Mouse (Mus musculus) limb, embryonic 13.5 days (tissue): ENCODE results near the gene Zcchc13. TPM values are rescaled to one million over a fixed set of nuclear protein-coding genes. Genes with fewer than 3 reads are reported as not detected.

Source experiments
- ATAC-seq: fragments of 200-750 bp; cut with Nextera tagmentation; 2 replicates; pipeline ENCODE4 v1.8.0; 2017; ENCODE audit warnings: low read depth, moderate number of reproducible peaks, moderate TSS enrichment; ENCODE audit not compliant: low FRiP score
- H3K27ac ChIP-seq: fragments of 300-500 bp; sonication (generic); 2 replicates; pipeline ENCODE4 v1.5.1; 2015; ENCODE audit warnings: inconsistent platforms, mild to moderate bottlenecking, moderate library complexity
- H3K27me3 ChIP-seq: fragments of 300-500 bp; sonication (generic); 2 replicates; pipeline ENCODE4 v1.6.1; 2015; ENCODE audit warnings: mild to moderate bottlenecking, inconsistent platforms
- H3K36me3 ChIP-seq: fragments of 300-500 bp; sonication (generic); 2 replicates; pipeline ENCODE4 v1.6.1; 2015; ENCODE audit warnings: inconsistent platforms, mild to moderate bottlenecking, moderate library complexity
- H3K4me1 ChIP-seq: fragments of 300-500 bp; sonication (generic); 2 replicates; pipeline ENCODE4 v1.6.1; 2015; ENCODE audit warnings: inconsistent platforms
- H3K4me2 ChIP-seq: fragments of 300-500 bp; sonication (generic); replicated peaks from 2 replicates; pipeline ENCODE4 v1.6.1; 2015; ENCODE audit warnings: inconsistent platforms, mild to moderate bottlenecking, moderate library complexity
- H3K4me3 ChIP-seq: fragments of 300-500 bp; sonication (generic); 2 replicates; pipeline ENCODE4 v1.5.1; 2015; ENCODE audit warnings: moderate library complexity, mild to moderate bottlenecking, inconsistent platforms
- H3K9ac ChIP-seq: fragments of 300-500 bp; sonication (generic); 2 replicates; pipeline ENCODE4 v1.6.1; 2015; ENCODE audit warnings: mild to moderate bottlenecking, inconsistent platforms
- H3K9me3 ChIP-seq: fragments of 300-500 bp; sonication (generic); 2 replicates; pipeline ENCODE4 v1.6.1; 2016; ENCODE audit warnings: inconsistent platforms
- WGBS: fragments of 180-500 bp; shearing (Covaris S2); methylation state at CpG from one replicate; pipeline ENCODE4 v1.1.7; 2015; 5-methylcytosine and 5-hydroxymethylcytosine counted together
- polyA plus RNA-seq: library from polyadenylated mRNA; unstranded; fragments of >200 nt; fragmentation: Nextera tagmentation; extraction: Ambion mirVana; gene quantifications from 2 replicates; pipeline ENCODE4 v1.2.1, GENCODE M21; 2015

The Zcchc13 gene
- polyA plus RNA-seq, 1 experiment from 2014 or later = not detected

GRCm38 (mm10) chrX:103617405-103618095 is 12.8 kb upstream of the Zcchc13 start:
- WGBS = 24% methylated on average over 8 of the region's 8 CpGs
- no peak for ATAC-seq
- no peaks in the 10 kb centered on the region for H3K4me1 ChIP-seq
- peak overlapping the region; percentile 91 for H3K27ac ChIP-seq
- H3K4me2 ChIP-seq = peak overlapping the region; percentile 65
- H3K27me3 ChIP-seq = no peaks in the 10 kb centered on the region
- no peaks in the 10 kb centered on the region for H3K9me3 ChIP-seq
- peak overlapping the region; percentile 46 for H3K4me3 ChIP-seq
- peaks cover 7% of the 10 kb centered on the region for H3K36me3 ChIP-seq
- peak overlapping the region; percentile 61 for H3K9ac ChIP-seq

DNA sequence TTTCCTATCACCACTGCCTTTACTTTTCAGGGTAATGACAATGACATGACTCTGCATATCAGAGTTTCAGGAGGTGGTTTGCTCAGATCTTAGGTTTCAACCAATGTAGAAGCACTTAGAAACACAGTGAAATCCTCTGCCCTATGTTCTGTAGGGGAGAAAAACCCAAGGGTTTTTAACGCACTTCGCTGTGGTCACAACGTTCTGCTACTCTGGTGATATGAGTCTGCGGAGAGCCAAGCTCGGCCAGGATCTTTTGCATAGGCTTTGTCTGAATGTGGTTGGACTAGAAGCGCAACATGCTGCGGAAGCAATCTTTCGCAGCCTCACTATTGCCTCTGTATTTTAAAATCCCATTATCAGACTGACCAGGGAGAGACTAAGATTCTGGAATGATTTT is 8.6 kb upstream of the Zcchc13 start:
- Histone ChIP-seq H3K4me2 (peak overlapping the region; percentile 72), H3K36me3 (no peaks in the 10 kb centered on the region), H3K9me3 (no peaks in the 10 kb centered on the region), H3K27ac (peak overlapping the region; percentile 90), H3K27me3 (no peaks in the 10 kb centered on the region), H3K9ac (peak overlapping the region; percentile 75), H3K4me1 (0 out of 2 replicates have a peak, but pooled peaks cover 3% of the 10 kb centered on the region), H3K4me3 (peak overlapping the region; percentile 53)
- ATAC-seq = no peak; the same call in 1 of the 2 replicates
- WGBS = 9% methylated on average over 8 of the region's 8 CpGs

- 2% methylated on average over 33 of the region's 33 CpGs for WGBS
- Histone ChIP-seq H3K27ac (peak overlapping the region; percentile 90), H3K4me1 (0 out of 2 replicates have a peak, but pooled peaks cover 3% of the 10 kb centered on the region), H3K9ac (peak overlapping the region; percentile 75), H3K4me2 (peak overlapping the region; percentile 72), H3K9me3 (no peaks in the 10 kb centered on the region), H3K36me3 (no peaks in the 10 kb centered on the region), H3K4me3 (peak overlapping the region; percentile 53), H3K27me3 (no peaks in the 10 kb centered on the region)
- peak; percentile 93 for ATAC-seq
Observed at GRCm38 (mm10) chrX:103622260-103622934, 8.0 kb upstream of the Zcchc13 start.

DNA sequence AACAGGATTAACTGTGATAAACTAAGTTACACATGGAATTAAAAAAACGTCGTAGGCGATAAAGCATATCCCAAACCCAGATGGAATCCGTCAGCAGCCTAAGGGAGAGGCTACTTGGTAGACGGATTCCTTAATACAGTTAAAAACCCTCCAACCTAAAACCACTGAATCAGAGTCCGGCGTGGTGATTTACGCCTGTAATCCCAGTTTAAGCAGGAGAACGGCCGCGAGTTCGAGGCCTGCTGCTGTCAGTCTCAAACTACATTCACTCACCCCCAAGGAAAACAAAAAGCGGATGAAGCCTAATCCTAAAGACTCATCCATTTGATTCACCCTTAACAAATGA is 7.5 kb upstream of the Zcchc13 start:
- no peak for ATAC-seq
- H3K4me1 ChIP-seq = 0 out of 2 replicates have a peak, but pooled peaks cover 3% of the 10 kb centered on the region
- H3K27me3 ChIP-seq = no peaks in the 10 kb centered on the region
- peak overlapping the region; percentile 53 for H3K4me3 ChIP-seq
- 0 out of 2 replicates have a peak overlapping the region, but pooled peaks have one; percentile 73 for H3K27ac ChIP-seq
- peak overlapping the region; percentile 72 for H3K9ac ChIP-seq
- no peaks in the 10 kb centered on the region for H3K36me3 ChIP-seq
- peak overlapping the region; percentile 72 for H3K4me2 ChIP-seq
- no peaks in the 10 kb centered on the region for H3K9me3 ChIP-seq
- WGBS = 3% methylated on average over 13 of the region's 13 CpGs

DNA sequence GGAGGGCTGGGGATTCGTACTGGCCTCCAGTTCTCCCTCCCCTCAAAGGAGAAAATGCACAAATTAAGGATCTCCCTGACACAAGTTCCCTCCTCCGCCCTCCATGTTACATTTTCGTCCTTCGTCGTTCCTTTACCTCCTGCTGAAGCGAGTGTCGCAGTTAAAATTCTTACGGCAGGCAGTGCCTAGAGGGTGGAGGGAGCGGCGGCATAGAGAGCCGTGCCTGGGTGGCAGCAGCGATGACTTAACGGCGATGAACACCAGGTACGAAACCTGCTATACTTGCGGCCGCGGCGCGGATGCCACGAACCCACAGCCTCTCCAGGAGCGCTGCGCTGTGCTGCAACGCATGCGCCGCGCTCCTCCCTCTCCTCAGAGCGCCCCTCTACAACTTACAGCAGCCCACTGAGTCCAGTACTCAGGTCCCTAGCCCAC is 7.0 kb upstream of the Zcchc13 start:
- H3K27ac ChIP-seq = peak overlapping the region; percentile 73
- H3K9ac ChIP-seq = peak overlapping the region; percentile 72
- ATAC-seq = peak; percentile 48; the same call in 1 of the 2 replicates
- under 1% methylated on average over 28 of the region's 28 CpGs for WGBS
- H3K36me3 ChIP-seq = no peaks in the 10 kb centered on the region
- H3K4me1 ChIP-seq = 0 out of 2 replicates have a peak, but pooled peaks cover 3% of the 10 kb centered on the region
- peak overlapping the region; percentile 53 for H3K4me3 ChIP-seq
- H3K4me2 ChIP-seq = peak overlapping the region; percentile 72
- no peaks in the 10 kb centered on the region for H3K27me3 ChIP-seq
- H3K9me3 ChIP-seq = no peaks in the 10 kb centered on the region

DNA sequence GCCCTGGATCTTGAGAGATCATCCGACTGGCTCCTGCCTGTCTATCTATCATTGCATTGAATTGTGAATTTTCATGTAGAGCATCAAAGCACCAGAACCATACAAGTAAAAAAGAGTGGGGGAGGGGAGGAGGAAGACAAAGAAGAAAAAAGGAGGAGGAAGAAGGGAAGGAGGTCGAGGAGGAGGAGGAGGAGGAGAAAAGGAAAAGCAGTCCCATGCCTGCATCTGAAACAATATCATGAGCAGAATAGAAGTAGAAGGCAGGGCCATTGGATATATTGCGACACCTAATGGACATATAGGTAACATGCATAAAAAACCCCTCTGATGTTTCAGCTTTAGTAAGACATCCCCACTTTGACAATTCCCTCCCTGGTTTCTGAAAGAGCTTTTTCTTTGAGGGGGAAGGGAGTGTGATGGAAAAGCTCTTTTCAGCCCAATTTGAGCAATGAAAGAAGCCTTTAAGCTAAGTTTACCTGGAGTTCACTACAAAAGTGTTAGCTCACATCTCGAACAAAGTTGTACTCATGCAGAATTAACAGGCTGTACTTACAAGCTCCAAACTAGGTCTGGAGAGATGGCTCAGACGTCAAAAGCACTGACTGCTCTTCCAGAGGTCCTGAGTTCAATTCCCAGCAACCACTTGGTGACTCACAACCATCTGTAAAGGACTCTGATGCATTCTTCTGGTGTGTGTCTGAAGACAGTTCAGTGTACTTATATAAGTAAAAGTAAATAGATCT is 5.8 kb upstream of the Zcchc13 start:
- H3K9me3 ChIP-seq = no peaks in the 10 kb centered on the region
- 29% methylated on average over 5 of the region's 5 CpGs for WGBS
- H3K4me3 ChIP-seq = no peak overlapping the region
- H3K27ac ChIP-seq = no peak overlapping the region
- no peaks in the 10 kb centered on the region for H3K36me3 ChIP-seq
- H3K27me3 ChIP-seq = no peaks in the 10 kb centered on the region
- H3K9ac ChIP-seq = no peak overlapping the region
- no peak for ATAC-seq
- H3K4me1 ChIP-seq = 0 out of 2 replicates have a peak, but pooled peaks cover 3% of the 10 kb centered on the region
- no peak overlapping the region for H3K4me2 ChIP-seq

DNA sequence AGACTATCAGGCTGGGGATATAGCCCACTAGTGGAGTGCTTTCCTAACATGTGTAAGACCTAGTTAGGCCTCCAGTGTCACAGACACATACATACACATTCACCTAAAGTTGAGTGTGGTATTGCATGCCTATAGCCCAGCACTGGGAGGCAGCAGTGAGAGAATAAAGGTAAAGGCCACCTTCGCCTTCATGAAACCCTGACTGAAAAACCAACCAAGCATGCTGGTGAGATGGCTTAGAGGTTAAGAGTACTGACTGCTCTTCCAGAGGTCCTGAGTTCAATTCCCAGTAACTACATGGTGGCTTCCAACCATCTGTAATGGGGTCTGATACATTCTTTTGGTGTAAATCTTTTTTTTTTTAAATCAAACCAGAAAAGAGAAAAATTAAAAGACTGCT is 1.5 kb upstream of the Zcchc13 start:
- Histone ChIP-seq H3K9ac (no peak overlapping the region), H3K27ac (no peak overlapping the region), H3K9me3 (no peaks in the 10 kb centered on the region), H3K4me1 (0 out of 2 replicates have a peak, but pooled peaks cover under 1% of the 10 kb centered on the region), H3K36me3 (no peaks in the 10 kb centered on the region), H3K4me2 (no peak overlapping the region), H3K4me3 (no peak overlapping the region), H3K27me3 (no peaks in the 10 kb centered on the region)
- 69% methylated on average over 1 of the region's 1 CpGs for WGBS
- ATAC-seq = no peak

GRCm38 (mm10) chrX:103633895-103634294 is 3.5 kb downstream of the Zcchc13 start:
- no peaks in the 10 kb centered on the region for H3K4me1 ChIP-seq
- no peak overlapping the region for H3K4me3 ChIP-seq
- H3K27me3 ChIP-seq = 0 out of 2 replicates have a peak, but pooled peaks cover 3% of the 10 kb centered on the region
- H3K9ac ChIP-seq = no peak overlapping the region
- no peaks in the 10 kb centered on the region for H3K9me3 ChIP-seq
- ATAC-seq = no peak
- H3K4me2 ChIP-seq = no peak overlapping the region
- H3K27ac ChIP-seq = no peak overlapping the region
- no peaks in the 10 kb centered on the region for H3K36me3 ChIP-seq

- no peaks in the 10 kb centered on the region for H3K9me3 ChIP-seq
- no peaks in the 10 kb centered on the region for H3K4me1 ChIP-seq
- no peak for ATAC-seq
- no peaks in the 10 kb centered on the region for H3K36me3 ChIP-seq
- H3K27me3 ChIP-seq = 0 out of 2 replicates have a peak, but pooled peaks cover 3% of the 10 kb centered on the region
- H3K4me2 ChIP-seq = no peak overlapping the region
- no peak overlapping the region for H3K9ac ChIP-seq
- H3K27ac ChIP-seq = no peak overlapping the region
- no peak overlapping the region for H3K4me3 ChIP-seq
Observed at GRCm38 (mm10) chrX:103636021-103636420, 5.6 kb downstream of the Zcchc13 start.

GRCm38 (mm10) chrX:103638566-103638965 is 8.2 kb downstream of the Zcchc13 start:
- no peak overlapping the region for H3K27ac ChIP-seq
- 83% methylated on average over 5 of the region's 5 CpGs for WGBS
- 0 out of 2 replicates have a peak, but pooled peaks cover 3% of the 10 kb centered on the region for H3K27me3 ChIP-seq
- no peaks in the 10 kb centered on the region for H3K4me1 ChIP-seq
- H3K36me3 ChIP-seq = no peaks in the 10 kb centered on the region
- no peak overlapping the region for H3K4me2 ChIP-seq
- H3K9me3 ChIP-seq = no peaks in the 10 kb centered on the region
- no peak for ATAC-seq
- no peak overlapping the region for H3K9ac ChIP-seq
- no peak overlapping the region for H3K4me3 ChIP-seq

- H3K9me3 ChIP-seq = no peaks in the 10 kb centered on the region
- ATAC-seq = no peak
- H3K4me3 ChIP-seq = no peak overlapping the region
- peaks cover 2% of the 10 kb centered on the region; the same call in 1 of the 2 replicates for H3K27me3 ChIP-seq
- H3K9ac ChIP-seq = no peak overlapping the region
- H3K4me2 ChIP-seq = no peak overlapping the region
- WGBS = 83% methylated on average over 1 of the region's 1 CpGs
- no peak overlapping the region for H3K27ac ChIP-seq
- no peaks in the 10 kb centered on the region for H3K36me3 ChIP-seq
- H3K4me1 ChIP-seq = no peaks in the 10 kb centered on the region
Observed at GRCm38 (mm10) chrX:103644301-103644700, 13.9 kb downstream of the Zcchc13 start.

- H3K4me3 ChIP-seq = no peak overlapping the region
- peaks cover 5% of the 10 kb centered on the region; the same call in 1 of the 2 replicates for H3K27me3 ChIP-seq
- H3K9ac ChIP-seq = no peak overlapping the region
- no peaks in the 10 kb centered on the region for H3K9me3 ChIP-seq
- WGBS = 56% methylated on average over 1 of the region's 1 CpGs
- H3K4me2 ChIP-seq = no peak overlapping the region
- H3K27ac ChIP-seq = no peak overlapping the region
- no peaks in the 10 kb centered on the region for H3K4me1 ChIP-seq
- H3K36me3 ChIP-seq = no peaks in the 10 kb centered on the region
- ATAC-seq = no peak
Observed at GRCm38 (mm10) chrX:103652048-103652447, 21.7 kb downstream of the Zcchc13 start.
